Mouse (Mus musculus) heart, adult 18-20 months (tissue): Measurements from ENCODE around the gene Rxrb. TPM values are rescaled to one million over a fixed set of nuclear protein-coding genes. Genes with fewer than 3 reads are reported as not detected.
"Not testable (repeated sequence)": the region's sequence is repeated elsewhere in the genome, so short reads cannot be mapped to it uniquely, and the experiment has no call there.

ENCODE experiments used
- DNase-seq, 2 experiments: peaks; one replicate each; pipeline ENCODE4 v3.0.0; 2021 to 2022; ENCODE audit warnings: mixed read lengths in 1 of 2
- long read RNA-seq, 2 experiments: library from polyadenylated mRNA; stranded (forward); transcript quantifications; one replicate each; pipeline ENCODE4 v2.0.0; 2021
- total RNA-seq, 2 experiments: library from RNA; stranded (reverse); gene quantifications; 2 replicates each; pipeline ENCODE4 v1.2.3; 2021

Gene Rxrb
- 10 to 100 TPM; 42.3 to 45.4 TPM for total RNA-seq
- long read RNA-seq, experiment 1, transcript Rxrb-207 (10 exons, 2,577 nt), result major isoform, 26 of 63 reads
- long read RNA-seq, experiment 1, transcript Rxrb-201 (10 exons, 2,627 nt), result minor isoform, 18 of 63 reads
- long read RNA-seq, experiment 1, partial matches to known transcripts, result 4 of 63 reads
- long read RNA-seq, experiment 1, other reads (novel, unspliced or antisense), result 13 of 63 reads
- long read RNA-seq, experiment 2, transcript Rxrb-201 (10 exons, 2,627 nt), result minor isoform, 10 of 44 reads
- long read RNA-seq, experiment 2, transcript Rxrb-207 (10 exons, 2,577 nt), result major isoform, 15 of 44 reads
- long read RNA-seq, experiment 2, partial matches to known transcripts, result 6 of 44 reads
- long read RNA-seq, experiment 2, other reads (novel, unspliced or antisense), result 12 of 44 reads

DNA sequence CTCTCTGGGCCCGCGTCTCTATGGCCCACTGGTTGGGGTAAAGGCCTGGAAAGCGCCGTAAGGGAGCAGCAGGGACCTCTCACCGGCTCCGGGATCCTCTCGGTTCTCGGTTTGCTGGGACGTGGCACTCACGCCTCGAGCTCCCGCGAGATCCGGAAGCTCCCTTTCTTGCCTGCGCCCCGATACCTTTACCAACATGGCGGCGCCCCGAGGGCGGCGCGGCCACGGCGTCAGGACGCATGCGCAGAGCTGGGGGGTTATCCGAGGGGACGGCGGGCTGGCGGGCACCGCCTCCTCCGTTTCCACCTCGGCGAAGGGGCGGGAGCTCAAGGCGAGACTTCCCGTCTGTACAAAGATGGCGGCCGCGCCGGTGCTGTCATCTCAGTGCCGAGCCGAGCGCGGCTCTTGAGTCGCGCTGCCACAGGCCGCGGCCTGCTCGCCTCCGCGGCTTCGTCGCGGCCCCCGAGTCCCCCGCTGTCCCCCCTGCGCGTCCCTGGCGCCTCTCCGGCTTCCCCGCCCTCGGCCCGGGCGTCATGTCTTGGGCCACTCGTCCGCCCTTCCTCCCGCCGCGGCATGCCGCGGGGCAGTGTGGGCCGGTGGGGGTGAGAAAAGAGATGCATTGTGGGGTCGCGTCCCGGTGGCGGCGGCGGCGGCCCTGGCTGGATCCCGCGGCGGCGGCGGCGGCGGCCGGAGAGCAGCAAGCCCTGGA lies at the start of gene Rxrb, which contains the start of gene Slc39a7:
Gene Rxrb, plus strand, starts transcription at position 348 of the 709 bp plus-strand sequence.
Gene Slc39a7, minus strand, starts transcription at position 218 of the 709 bp plus-strand sequence.
- DNase-seq, result peak; percentile 98

DNA sequence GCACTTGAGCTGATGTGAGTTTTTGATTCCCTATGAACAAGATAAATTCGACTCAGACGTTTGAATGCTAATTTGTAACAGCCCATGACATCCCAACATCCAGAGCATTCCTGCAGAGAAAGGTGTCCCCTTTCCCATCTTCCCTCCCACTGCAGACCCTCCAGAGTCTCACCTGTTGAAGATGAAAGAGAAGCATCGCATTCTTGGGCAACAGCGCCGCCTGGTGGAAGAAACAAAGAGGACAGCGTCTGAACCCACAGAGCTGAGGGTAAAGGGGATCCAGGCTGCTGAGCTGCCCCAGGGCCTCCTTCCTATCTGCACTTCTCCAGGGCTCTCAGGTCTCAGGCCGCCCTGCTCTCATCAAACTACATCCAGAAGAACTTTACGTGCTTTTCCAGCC lies 49.5 kb upstream of the Rxrb start:
- DNase-seq, result peak; percentile 63 to 89

DNA sequence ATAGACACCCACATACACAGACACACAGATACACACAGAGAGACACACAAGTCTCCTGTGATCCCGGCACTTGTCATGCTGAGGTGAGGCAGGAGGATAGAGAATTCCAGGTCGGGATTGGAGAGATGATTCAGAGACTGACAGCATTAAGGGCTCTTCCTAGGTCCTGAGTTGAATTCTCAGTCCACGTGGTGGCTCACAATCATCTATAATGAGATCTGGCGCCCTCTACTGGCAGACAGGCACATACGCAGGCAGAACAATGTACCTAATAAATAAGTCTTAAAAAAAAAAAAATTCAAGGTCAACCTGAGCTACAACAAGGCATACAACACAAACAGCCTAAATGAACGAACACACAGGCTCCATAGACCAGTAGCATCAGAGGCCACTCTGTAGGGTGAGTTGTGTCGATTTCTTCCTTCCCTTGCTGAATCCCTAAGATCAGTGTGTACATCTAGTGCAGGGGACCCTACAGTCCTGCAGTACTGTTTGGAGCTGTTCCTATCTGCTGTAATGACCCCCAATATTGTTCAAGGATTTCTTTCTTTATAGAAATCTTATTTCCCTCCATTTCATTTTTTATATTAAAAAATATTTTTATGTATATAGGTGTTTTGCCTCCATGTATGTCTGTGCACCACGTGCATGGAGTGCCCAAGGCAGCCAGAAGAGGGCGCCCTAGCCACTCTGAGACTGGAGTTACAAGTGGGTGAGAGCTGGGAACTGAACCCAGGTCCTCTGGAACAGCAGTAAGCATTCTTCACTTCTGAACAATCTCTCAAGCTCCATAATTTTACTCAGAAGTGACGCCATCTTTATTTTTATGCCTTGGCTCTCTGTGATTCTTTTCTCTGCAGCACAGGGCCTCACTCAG lies 39.6 kb upstream of the Rxrb start:
- DNase-seq, result peak; percentile 49 to 76

DNA sequence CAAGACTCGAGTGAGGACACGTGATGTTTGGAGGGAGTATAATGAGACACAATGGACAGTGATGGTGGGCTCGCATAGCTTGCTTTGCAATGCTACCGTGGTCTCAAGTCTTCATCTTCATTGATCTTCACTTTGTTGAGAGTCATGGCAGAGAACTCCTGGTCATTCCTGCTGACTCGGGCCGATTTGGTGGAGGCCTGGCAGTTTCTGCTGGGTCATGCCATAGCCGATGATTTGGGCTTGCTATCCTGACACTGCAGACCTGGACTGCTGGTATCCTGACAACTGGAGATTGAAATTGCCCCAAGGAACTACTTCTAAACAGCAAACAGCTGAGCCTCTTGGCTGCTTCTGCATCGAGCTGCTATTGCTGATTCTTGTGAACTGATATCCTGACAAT lies 36.7 kb upstream of the Rxrb start:
- no peak for DNase-seq

DNA sequence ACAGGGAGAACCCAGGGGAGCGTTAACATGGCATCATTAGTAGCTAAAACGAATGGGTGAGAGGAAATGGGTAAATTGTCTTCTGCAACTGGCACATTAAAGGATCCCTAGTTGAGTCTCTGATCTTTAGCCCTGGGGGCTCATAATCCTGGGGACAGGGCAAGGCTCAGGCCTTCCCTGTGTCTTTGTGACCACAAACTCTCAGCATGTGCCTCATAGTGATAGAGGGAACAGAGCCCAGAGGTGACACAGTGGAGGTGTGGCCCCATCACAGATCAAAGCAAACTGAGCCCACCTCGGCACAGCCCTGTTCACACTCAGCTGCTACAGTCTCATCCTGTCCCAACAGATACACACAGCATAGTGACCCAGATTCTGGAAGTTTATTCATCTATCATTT lies 36.0 kb upstream of the Rxrb start:
- DNase-seq, result no peak

DNA sequence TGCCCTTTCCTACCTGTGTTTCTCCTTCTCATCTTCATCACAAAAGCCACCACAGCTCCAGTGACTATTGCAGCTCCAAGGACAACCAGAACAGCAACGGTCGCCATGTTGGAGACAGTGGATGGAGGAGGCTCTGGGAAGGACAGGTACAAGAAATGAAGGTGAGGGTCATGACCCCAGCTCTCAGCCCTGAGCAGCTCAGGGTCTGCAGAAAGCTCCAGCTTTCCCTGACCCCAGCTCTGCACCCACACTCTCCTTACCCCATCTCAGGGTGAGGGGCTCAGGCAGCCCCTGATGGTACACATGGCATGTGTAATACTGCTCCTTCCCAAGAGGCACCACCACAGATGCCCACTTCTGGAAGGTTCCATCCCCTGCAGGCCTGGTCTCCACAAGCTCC lies 34.6 kb upstream of the Rxrb start:
- DNase-seq, result not testable (repeated sequence)

DNA sequence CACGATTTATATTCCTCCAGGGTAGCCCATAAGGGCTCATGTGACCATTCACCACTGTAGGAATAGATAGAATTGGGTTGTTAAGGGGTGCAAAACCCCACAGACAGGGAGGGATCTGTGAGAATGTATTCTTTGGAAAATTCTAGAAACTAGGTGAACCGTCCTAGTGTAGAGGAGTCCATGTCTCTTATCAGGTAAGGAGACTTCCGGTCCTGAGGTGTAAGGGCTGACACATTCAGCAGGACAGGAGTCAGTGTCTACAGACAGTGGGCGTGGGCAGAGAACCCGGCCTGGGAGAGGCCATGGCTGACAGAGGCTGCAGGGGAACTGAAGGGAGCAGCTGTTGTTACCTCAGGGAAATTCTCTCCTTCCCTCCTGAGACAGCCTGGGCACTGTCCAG lies 32.9 kb upstream of the Rxrb start:
- peak in 1 of 2 experiments; percentile 11 for DNase-seq

DNA sequence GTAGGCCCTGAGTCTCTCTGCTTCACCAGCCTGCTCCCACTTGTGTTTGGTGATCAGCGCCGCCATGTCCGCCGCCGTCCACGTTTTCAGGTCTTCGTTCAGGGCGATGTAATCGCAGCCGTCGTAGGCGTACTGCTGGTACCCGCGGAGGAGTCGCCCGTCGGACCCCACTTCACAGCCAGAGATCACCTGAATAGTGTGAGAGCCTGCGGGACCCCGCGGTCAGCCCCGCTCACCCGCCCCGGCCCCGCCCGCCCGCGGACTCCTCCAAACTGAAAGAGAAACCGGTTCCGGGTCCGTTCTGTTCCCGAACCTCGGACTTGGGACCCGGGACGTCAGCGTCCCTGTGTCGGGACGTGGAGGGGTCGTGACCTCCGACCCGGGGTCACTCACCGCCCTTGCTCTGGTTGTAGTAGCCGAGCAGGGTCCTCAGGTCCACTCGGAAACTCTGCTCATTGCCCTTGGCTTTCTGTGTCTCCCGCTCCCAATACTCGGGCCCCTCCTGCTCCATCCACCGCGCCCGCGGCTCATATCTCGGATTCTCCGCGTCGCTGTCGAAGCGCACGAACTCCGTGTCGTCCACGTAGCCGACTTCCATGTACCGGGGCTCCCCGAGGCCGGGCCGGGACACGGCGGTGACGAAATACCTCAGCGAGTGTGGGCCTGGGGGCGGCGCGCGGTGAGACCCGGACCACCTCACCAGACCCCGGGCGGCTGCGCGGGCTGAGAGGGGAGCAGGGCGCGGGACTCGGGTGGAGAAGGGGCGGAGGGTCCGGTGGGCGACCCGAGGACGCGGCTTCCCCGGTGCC lies 32.1 kb upstream of the Rxrb start:
- DNase-seq, result peak; percentile 47 to 58

DNA sequence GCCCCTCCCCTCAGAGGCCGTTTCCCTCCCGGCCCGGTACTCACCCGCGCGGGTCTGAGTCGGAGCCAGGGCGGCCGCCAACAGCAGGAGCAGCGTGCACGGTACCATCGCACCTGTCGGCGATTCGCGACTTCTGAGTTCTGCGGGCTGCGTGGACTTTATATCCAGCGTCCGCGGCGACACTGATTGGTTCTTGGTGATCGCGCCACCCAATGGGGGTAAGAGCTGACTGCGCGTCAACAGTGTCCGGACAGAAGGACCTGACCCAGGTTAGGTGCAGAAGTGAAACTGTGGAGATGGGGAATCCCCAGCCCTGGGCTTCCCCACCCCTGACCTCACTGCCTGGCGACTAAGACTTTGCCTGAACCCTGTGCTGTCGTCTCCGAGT lies 31.5 kb upstream of the Rxrb start, which contains the start of gene H2-K1:
Gene H2-K1, minus strand, starts transcription at position 198 of the 388 bp plus-strand sequence.
- DNase-seq, result peak; percentile 94 to 97

DNA sequence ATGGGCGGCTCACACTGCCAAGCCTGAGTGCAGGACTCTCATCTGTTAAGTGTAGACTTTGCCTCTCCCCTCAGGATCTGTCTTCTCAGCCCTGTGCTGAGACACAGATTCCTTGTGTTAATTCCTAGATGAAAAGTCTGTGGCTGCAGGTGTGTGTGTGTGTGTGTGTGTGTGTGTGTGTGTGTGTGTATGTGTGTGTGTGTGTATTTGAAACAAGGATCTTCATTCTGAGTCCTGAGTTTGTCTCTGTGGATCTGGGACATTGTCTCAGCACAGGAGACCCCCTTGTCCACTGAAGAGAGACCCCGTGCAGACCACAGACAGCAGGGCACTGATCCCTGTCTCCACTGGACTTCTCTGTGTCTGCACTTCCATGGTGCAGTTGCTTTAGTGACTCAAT lies 30.8 kb upstream of the Rxrb start:
- not testable (repeated sequence) for DNase-seq

DNA sequence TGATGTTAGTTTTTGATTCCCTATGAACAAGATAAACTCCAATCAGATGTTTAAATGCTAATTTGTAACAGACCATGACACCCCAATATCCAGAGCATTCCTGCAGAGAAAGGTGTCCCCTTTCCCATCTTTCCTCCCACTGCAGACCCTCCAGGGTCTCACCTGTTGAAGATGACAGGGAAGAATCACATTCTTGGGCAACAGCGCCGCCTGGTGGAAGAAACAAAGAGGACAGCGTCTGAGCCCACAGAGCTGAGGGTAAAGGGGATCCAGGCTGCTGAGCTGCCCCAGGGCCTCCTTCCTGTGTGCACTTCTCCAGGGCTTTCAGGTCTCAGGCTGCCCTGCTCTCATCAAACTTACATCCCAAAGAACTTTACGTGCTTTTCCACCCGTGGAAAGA lies 28.2 kb upstream of the Rxrb start:
- DNase-seq, result peak; percentile 23 to 66

DNA sequence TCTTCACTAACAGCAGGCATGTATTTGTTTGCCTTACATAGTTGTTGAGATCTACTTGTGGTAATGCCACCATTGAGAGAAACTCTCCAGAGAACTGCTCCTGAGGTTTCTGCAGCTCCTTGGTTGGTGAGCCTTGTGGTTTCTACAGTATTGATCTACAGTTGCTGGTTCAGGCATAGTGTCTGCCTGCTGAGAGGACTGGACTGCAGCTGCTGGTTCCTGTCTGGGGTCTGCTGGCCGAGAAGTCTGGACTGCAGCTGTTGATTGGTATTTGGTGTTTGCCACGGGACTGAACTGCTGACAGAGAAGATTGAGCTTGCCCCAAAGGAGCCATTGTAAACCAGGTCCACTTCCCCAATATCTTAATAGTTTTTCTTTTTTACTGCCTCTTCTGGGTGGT lies 25.0 kb upstream of the Rxrb start:
- no peak for DNase-seq

DNA sequence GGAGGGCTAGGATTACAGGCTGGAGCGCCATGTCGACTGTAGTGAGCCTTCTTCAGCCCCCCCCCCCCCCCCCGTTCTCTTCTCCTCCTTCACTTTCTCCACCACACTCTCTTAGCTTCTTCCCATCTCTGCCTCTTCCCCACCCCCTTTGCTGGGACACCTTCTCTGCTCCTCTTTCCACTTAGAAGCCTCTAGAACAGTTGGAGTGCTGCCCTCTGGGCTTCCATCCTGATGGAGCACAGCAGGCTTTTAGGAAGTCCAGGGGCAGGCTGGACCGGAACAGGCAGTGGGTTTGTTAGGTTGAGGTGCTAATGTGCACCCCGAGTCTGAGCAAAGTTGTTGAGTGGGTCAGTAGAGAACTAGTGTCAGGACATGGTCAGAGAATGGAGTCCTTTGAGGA lies 21.5 kb upstream of the Rxrb start:
- no peak for DNase-seq

DNA sequence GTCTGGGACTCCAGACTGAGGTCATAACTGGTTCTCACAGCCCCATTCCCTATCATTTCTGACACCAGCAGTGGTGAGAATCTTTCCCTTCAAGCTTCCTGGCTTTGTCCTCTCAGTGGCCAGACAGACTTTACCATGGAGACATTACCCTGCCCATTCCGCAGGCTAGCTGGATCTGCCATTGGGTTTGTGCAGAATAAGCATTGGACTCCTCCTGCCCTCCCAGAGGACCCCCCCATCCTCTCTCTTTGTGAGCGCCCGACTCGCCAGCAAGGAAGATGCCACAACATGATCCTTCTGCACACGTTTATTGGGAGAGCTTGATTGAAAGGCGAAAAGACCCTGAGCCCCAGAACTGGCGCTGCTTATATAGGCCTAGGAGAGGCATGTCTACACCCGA lies 18.2 kb upstream of the Rxrb start:
- no peak for DNase-seq

DNA sequence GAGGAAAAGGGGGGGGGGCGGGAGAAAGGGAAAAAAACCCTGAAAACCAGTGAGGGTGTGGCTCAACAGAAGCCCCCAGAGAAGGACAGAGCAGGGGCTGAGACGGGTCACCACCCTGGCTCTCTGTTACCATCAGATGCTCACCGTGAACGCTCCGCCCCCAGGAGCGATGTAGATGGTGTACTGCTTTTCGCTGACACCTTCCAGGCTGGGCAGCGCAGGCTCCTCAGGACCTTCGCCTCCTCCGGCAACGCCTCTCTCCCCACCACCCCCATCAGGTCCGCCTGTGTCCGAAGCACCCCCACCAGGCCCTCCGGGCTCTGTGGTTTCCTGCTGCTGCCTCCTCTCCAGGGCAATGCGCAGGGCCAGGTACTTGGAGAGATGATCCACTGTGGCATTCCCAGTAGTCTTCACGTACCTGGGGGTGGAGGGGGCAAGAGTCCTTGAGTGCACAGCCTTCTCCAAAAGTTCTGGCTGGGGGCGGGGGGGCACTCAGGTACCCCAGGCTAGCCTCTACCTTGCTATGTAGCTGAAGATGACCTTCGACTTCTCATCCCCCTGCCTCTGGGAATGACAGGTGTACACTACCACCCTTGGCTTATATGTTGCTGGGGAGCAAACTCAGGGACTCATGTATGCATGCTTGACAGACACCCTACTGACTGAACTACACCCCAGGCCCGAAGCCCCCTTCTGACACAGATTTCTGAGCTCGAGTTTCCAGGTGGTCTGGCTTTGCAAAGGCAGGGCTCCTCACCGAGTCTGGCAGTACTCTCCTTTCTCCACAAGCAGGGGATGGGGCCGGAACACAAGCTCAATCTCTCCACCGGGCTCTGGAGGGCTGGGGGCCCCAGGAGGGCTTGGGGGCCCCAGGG lies 9.8 kb upstream of the Rxrb start:
- DNase-seq, result peak in 1 of 2 experiments; percentile 6

DNA sequence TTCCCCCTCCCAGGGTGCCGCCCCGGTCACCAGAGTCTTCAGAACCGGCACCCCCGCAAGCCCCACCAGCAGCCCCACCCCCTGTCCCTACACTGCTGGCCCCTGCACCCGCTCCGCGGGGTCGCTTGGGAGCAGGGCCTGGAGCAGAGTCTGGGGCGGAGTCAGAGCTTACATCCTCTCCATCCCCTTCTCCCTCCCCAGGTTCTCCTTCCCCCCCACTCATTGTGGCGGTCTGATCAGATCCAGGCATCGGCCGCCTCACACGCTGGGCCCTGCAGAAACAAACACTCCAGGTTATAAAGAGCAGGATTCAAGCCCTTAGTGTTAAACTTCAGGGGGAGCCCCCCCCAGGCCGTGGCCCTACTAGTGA lies 9.2 kb upstream of the Rxrb start:
- DNase-seq, result no peak

DNA sequence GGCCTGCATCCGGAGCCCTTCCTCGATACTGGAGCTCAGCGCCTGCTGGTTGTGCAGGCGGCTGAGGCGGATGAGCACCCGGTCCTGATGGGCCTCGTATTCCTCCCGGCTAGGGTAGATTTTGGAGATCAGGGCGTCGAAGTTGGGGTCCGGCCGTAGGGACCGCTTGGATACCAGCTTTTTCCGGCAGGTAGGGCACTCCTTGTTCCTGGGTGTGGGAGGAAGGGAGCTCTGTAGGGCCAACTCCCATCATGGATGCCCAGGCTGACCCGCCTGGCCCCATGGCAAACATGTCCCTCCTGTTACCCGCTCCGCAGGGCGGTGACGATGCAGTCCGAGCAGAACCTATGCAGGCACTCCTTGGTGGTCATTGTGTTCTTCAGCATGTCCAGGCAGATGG lies 8.6 kb upstream of the Rxrb start:
- no peak for DNase-seq

DNA sequence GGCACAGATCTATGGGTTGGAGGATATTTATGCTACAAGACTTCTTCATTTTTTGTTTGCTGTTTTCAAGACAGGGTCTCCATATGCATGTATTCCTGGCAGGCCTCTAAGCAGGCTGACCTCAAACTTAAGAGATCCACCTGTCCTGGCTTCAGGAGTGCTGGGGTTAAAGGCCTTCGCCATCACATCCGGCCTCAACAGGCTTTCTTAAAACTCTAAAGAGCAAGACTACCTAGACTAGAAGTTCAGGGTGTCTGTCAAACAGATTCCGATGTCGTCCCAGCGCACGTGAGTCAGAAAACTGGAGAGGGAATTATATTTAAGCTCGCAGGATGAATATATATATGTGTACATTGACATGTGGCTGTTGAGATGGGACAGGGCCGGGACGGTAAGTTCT lies 7.9 kb upstream of the Rxrb start:
- no peak for DNase-seq

DNA sequence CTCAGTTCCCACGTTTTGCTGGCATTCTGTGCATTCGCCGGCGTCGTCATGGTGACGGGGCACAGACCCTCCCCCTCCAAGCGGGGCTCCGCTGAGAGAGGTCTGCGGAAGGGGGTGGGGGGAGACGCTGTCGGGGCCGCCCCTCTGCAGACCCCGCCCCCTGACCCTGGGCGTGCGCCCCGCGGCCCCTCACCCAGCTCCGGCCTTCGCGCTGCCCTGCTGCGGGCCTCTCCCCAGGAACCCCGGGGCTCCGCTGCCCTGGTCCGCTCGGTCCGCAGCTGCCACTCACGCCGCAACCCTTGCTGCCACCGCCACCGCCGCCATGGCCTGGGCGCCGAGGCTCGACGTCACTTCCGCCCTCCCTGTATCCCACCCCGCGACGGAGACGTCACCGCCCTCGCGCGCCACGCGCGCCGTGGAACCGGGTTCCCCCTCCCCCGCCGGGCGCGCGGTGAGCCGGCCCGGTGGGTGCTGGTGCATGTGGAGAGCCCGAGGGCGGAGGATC lies 7.2 kb upstream of the Rxrb start, which contains the start of gene Ring1:
Gene Ring1, minus strand, starts transcription at position 364 of the 505 bp plus-strand sequence.
- peak; percentile 90 to 91 for DNase-seq
